Comparison of ENCODE assay signal across 19 mouse cellular contexts in genomic region chr11:44854496-44854895, GRCm38 (mm10).
A peak's percentile ranks its signal among the peaks of the same experiment; 100 is the strongest.
DNase-seq lines count a peak whose midpoint lies in the region; ATAC-seq and TF ChIP-seq lines count a peak whose summit lies in the region.
"Had no signal": no experiment of that assay in that cellular context is flagged by ENCODE, and none has a peak within 500 bp of the region (broad histone marks: within the 10 kb centered on the region; RNA-seq: fewer than 3 reads in every experiment).

No protein-coding gene starts in this region.

- H3K9me3 ChIP-seq in midbrain, embryonic 11.5 days (ENCODE audit: control insufficient read depth, low read length): no peaks in the 10 kb centered on the region
- H3K9me3 ChIP-seq: embryonic facial prominence, embryonic 13.5 days; forebrain, embryonic 12.5 days; hindbrain, embryonic 13.5 days had no signal

- TF ChIP-seq POLR2A in embryonic fibroblast, embryonic 13.5 days (IDR thresholded peaks at IDR 0.05; ENCODE audit: low read depth, low read length): no peak

- no peak for TF ChIP-seq CTCF in embryonic fibroblast, embryonic 13.5 days (IDR thresholded peaks at IDR 0.05; ENCODE audit: borderline replicate concordance, insufficient read depth, low read length)

- no peak overlapping the region for H3K4me3 ChIP-seq in embryonic fibroblast, embryonic 13.5 days (ENCODE audit: insufficient read depth, low read length)
- no peak overlapping the region for H3K4me3 ChIP-seq in midbrain, embryonic 11.5 days (ENCODE audit: low read depth, low read length)
- H3K4me3 ChIP-seq: embryonic facial prominence, embryonic 13.5 days; forebrain, embryonic 12.5 days; heart, adult 2 months; hindbrain, embryonic 13.5 days had no signal

- peak overlapping the region; percentile 75 for H3K27ac ChIP-seq in embryonic fibroblast, embryonic 13.5 days (ENCODE audit: insufficient read depth, low read length)
- H3K27ac ChIP-seq in midbrain, embryonic 11.5 days (ENCODE audit: low read depth, low read length): no peak overlapping the region
- H3K27ac ChIP-seq: embryonic facial prominence, embryonic 13.5 days; forebrain, embryonic 12.5 days; heart, adult 2 months; hindbrain, embryonic 13.5 days; kidney, postnatal 0 days had no signal

- 92% methylated on average over 7 of the region's 7 CpGs for WGBS in midbrain, embryonic 11.5 days

- H3K27me3 ChIP-seq in midbrain, embryonic 11.5 days (ENCODE audit: control insufficient read depth, insufficient read depth, low read length): no peaks in the 10 kb centered on the region
- H3K27me3 ChIP-seq: CH12.LX; embryonic facial prominence, embryonic 13.5 days; forebrain, embryonic 12.5 days; hindbrain, embryonic 13.5 days had no signal

- H3K4me2 ChIP-seq in midbrain, embryonic 11.5 days: no peak overlapping the region
- H3K4me2 ChIP-seq: embryonic facial prominence, embryonic 13.5 days; forebrain, embryonic 12.5 days; hindbrain, embryonic 13.5 days had no signal

- H3K36me3 ChIP-seq in midbrain, embryonic 11.5 days (ENCODE audit: control insufficient read depth, insufficient read depth, low read length): no peaks in the 10 kb centered on the region
- H3K36me3 ChIP-seq: embryonic facial prominence, embryonic 13.5 days; forebrain, embryonic 12.5 days; hindbrain, embryonic 13.5 days had no signal

- H3K9ac ChIP-seq in midbrain, embryonic 11.5 days (ENCODE audit: low read length): no peak overlapping the region
- H3K9ac ChIP-seq: embryonic facial prominence, embryonic 13.5 days; forebrain, embryonic 12.5 days; hindbrain, embryonic 13.5 days; liver, postnatal 0 days had no signal

- peaks cover 3% of the 10 kb centered on the region; the same call in 1 of the 2 replicates for H3K4me1 ChIP-seq in embryonic fibroblast, embryonic 13.5 days (ENCODE audit: control insufficient read depth, insufficient read depth, low read length)
- H3K4me1 ChIP-seq in midbrain, embryonic 11.5 days (ENCODE audit: control insufficient read depth, insufficient read depth, low read length): no peaks in the 10 kb centered on the region; the same call in 1 of the 2 replicates
- H3K4me1 ChIP-seq: forebrain, embryonic 12.5 days had no signal

- ATAC-seq in midbrain, embryonic 11.5 days (ENCODE audit: low FRiP score): no peak
- ATAC-seq: intestine, embryonic 16.5 days; liver, postnatal 0 days had no signal

- DNase-seq in ovary, adult 18-20 months (ENCODE audit: low spot score): peak; percentile 5
- no peak for DNase-seq in ovary, postnatal 36 days (ENCODE audit: low spot score)
- DNase-seq in adrenal gland, adult 18-20 months (ENCODE audit: low spot score in 2 of 2): peak; percentile 33 to 40
- no peak for DNase-seq in spleen, postnatal 4 days (ENCODE audit: low spot score in 2 of 2)
- no peak for DNase-seq in lung, postnatal 25 days (ENCODE audit: low spot score)
- no peak for DNase-seq in midbrain, embryonic 11.5 days (ENCODE audit: low spot score, missing footprints)
- DNase-seq: liver, postnatal 0 days; lung, postnatal 4 days; midbrain, embryonic 14.5 days; right cerebral cortex, postnatal 4 days; thymus, adult 18-20 months had no signal

Comparison
In these comparisons a context has a peak if more than half of its experiments do, and no peak if none do; other contexts are left out.
1. DNase-seq: peak in ovary, adult 18-20 months (single experiment) and adrenal gland, adult 18-20 months (2 of 2); none in ovary, postnatal 36 days (single experiment), spleen, postnatal 4 days (0 of 2), lung, postnatal 25 days (single experiment) and midbrain, embryonic 11.5 days (single experiment).